Mouse (Mus musculus): ENCODE results near the gene Il13. TPM values are rescaled to one million over a fixed set of nuclear protein-coding genes. Genes with fewer than 3 reads are reported as not detected.

The Il13 gene
- polyA plus RNA-seq, 1 experiment from 2014 or later = not detected

DNA sequence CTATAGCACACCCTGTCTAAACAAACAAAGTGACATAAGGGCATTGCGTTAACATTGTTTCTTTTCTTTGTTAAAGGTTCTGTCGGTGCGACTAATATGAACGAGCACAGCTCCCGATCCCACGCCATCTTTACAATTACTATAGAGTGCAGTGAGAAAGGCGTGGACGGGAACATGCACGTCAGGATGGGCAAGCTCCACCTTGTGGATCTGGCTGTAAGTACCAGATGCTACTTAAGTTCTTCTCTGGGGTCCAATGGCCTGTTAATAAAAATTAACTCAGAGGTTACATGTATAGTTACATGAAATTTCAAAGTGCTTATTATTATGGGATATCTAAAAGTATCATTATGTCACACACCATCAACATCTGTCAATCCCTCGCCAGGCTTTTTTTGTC is 51.4 kb downstream of the Il13 start:
- Histone ChIP-seq H3K9ac (no peak overlapping the region), H3K4me3 (no peak overlapping the region), H3K9me3 (replicated peaks) (no peaks in the 10 kb centered on the region), H3K36me3 (peaks cover 46% of the 10 kb centered on the region), H3K4me1 (replicated peaks) (0 out of 2 replicates have a peak, but pooled peaks cover 3% of the 10 kb centered on the region), H3K27ac (no peak overlapping the region), H3K27me3 (no peaks in the 10 kb centered on the region), H3K4me2 (no peak overlapping the region)
- no peak for ATAC-seq (replicated peaks; ENCODE audit: insufficient number of reproducible peaks, insufficient read depth, low FRiP score, low read depth)
- 78% methylated on average over 10 of the region's 10 CpGs for WGBS

Other genes starting within 250 kb of the Il13 start
- 0.34 TPM in 1 of 2 replicates, not detected in the other for gene Leap2, start 211.5 kb downstream of the Il13 start, polyA plus RNA-seq (2015; fragmentation: Nextera tagmentation; extraction: Ambion mirVana)
- gene Uqcrq, start 203.9 kb downstream of the Il13 start, polyA plus RNA-seq (2015; fragmentation: Nextera tagmentation; extraction: Ambion mirVana) = 1,038 and 1,358 TPM in 2 replicates
- 1.4 TPM in 2 replicates for gene Gdf9, start 203.7 kb downstream of the Il13 start, polyA plus RNA-seq (2015; fragmentation: Nextera tagmentation; extraction: Ambion mirVana)
- 0.16 TPM in 1 of 2 replicates, not detected in the other for gene Gm10447, start 177.6 kb downstream of the Il13 start, polyA plus RNA-seq (2015; fragmentation: Nextera tagmentation; extraction: Ambion mirVana)
- 2.5 and 2.6 TPM in 2 replicates for gene Shroom1, start 177.5 kb downstream of the Il13 start, polyA plus RNA-seq (2015; fragmentation: Nextera tagmentation; extraction: Ambion mirVana)
- gene Gm9837, start 164.2 kb downstream of the Il13 start, polyA plus RNA-seq (2015; fragmentation: Nextera tagmentation; extraction: Ambion mirVana) = not detected in 2 replicates
- gene Gm9945, start 154.5 kb downstream of the Il13 start, polyA plus RNA-seq (2015; fragmentation: Nextera tagmentation; extraction: Ambion mirVana) = not detected in 2 replicates
- 0.34 and 0.48 TPM in 2 replicates for gene Sowaha, start 154.4 kb downstream of the Il13 start, polyA plus RNA-seq (2015; fragmentation: Nextera tagmentation; extraction: Ambion mirVana)
- gene Sept8, start 115.4 kb downstream of the Il13 start, polyA plus RNA-seq (2015; fragmentation: Nextera tagmentation; extraction: Ambion mirVana) = 18.8 and 23.3 TPM in 2 replicates
- 43.5 and 43.6 TPM in 2 replicates for gene Kif3a, start 67.3 kb downstream of the Il13 start, polyA plus RNA-seq (2015; fragmentation: Nextera tagmentation; extraction: Ambion mirVana)
- 0.33 and 0.82 TPM in 2 replicates for gene Il4, start 16.0 kb downstream of the Il13 start, polyA plus RNA-seq (2015; fragmentation: Nextera tagmentation; extraction: Ambion mirVana)
- 17.3 and 19.5 TPM in 2 replicates for gene Rad50, start 72.6 kb upstream of the Il13 start, polyA plus RNA-seq (2015; fragmentation: Nextera tagmentation; extraction: Ambion mirVana)
- not detected in 2 replicates for gene Il5, start 86.1 kb upstream of the Il13 start, polyA plus RNA-seq (2015; fragmentation: Nextera tagmentation; extraction: Ambion mirVana)
- 10.2 and 24.9 TPM in 2 replicates for gene Irf1, start 135.3 kb upstream of the Il13 start, polyA plus RNA-seq (2015; fragmentation: Nextera tagmentation; extraction: Ambion mirVana)
- 0.15 TPM in 1 of 2 replicates, not detected in the other for gene Gm17334, start 138.5 kb upstream of the Il13 start, polyA plus RNA-seq (2015; fragmentation: Nextera tagmentation; extraction: Ambion mirVana)
- gene Gm12216, start 224.6 kb upstream of the Il13 start, polyA plus RNA-seq (2015; fragmentation: Nextera tagmentation; extraction: Ambion mirVana) = 0.74 and 2.5 TPM in 2 replicates